Mouse (Mus musculus): ENCODE results near the gene Evi2a.

Evi2a gene

GRCm38 (mm10) chr11:79524310-79524575 lies 6.2 kb downstream of the Evi2a start:
- DNase-seq (ENCODE audit: low read depth): peak; percentile 74

GRCm38 (mm10) chr11:79523560-79524309 lies 6.7 kb downstream of the Evi2a start, which contains the start of gene Evi2b:
TSS of gene Evi2b (minus strand) at chr11:79523762.
- peak; percentile 79 for DNase-seq (ENCODE audit: low read depth)

- peak; percentile 31 for DNase-seq (ENCODE audit: low read depth)
Observed at GRCm38 (mm10) chr11:79522944-79523343, 7.5 kb downstream of the Evi2a start.

- DNase-seq (ENCODE audit: low read depth): peak; percentile 66
Observed at GRCm38 (mm10) chr11:79521930-79522329, 8.5 kb downstream of the Evi2a start.

- peak; percentile 59 for DNase-seq (ENCODE audit: low read depth)
Observed at GRCm38 (mm10) chr11:79520772-79521171, 9.6 kb downstream of the Evi2a start.

GRCm38 (mm10) chr11:79519878-79520291 lies 10.5 kb downstream of the Evi2a start:
- DNase-seq (ENCODE audit: low read depth): peak; percentile 90

GRCm38 (mm10) chr11:79519299-79519698 lies 11.1 kb downstream of the Evi2a start:
- DNase-seq (ENCODE audit: low read depth): no peak

- DNase-seq (ENCODE audit: low read depth): no peak
Observed at GRCm38 (mm10) chr11:79515798-79516197, 14.6 kb downstream of the Evi2a start.

GRCm38 (mm10) chr11:79515331-79515730 lies 15.1 kb downstream of the Evi2a start:
- DNase-seq (ENCODE audit: low read depth): no peak

- DNase-seq (ENCODE audit: low read depth): no peak
Observed at GRCm38 (mm10) chr11:79511970-79512369, 18.4 kb downstream of the Evi2a start.

GRCm38 (mm10) chr11:79504506-79504905 lies 25.9 kb downstream of the Evi2a start:
- no peak for DNase-seq (ENCODE audit: low read depth)

- no peak for DNase-seq (ENCODE audit: low read depth)
Observed at GRCm38 (mm10) chr11:79503845-79504244, 26.6 kb downstream of the Evi2a start, which contains the start of gene Omg. TSS of gene Omg (minus strand) at chr11:79504084.

- no peak for DNase-seq (ENCODE audit: low read depth)
Observed at GRCm38 (mm10) chr11:79502917-79503316, 27.5 kb downstream of the Evi2a start.

- DNase-seq (ENCODE audit: low read depth): no peak
Observed at GRCm38 (mm10) chr11:79494976-79495800, 35.2 kb downstream of the Evi2a start.

- no peak for DNase-seq (ENCODE audit: low read depth)
Observed at GRCm38 (mm10) chr11:79484721-79485120, 45.7 kb downstream of the Evi2a start.

- DNase-seq (ENCODE audit: low read depth): no peak
Observed at GRCm38 (mm10) chr11:79483876-79484528, 46.4 kb downstream of the Evi2a start.

GRCm38 (mm10) chr11:79483392-79483791 lies 47.0 kb downstream of the Evi2a start:
- DNase-seq (ENCODE audit: low read depth): no peak

Measured in induced T-regulatory cell, adult 2 months (primary cell).